10 mouse cellular contexts compared by ENCODE assay signal in genomic region chr4:62833944-62834343, GRCm38 (mm10).
DNase-seq lines count a peak whose midpoint lies in the region; ATAC-seq lines count a peak whose summit lies in the region.
"Had no signal": no experiment of that assay in that cellular context is flagged by ENCODE, and none has a peak within 500 bp of the region (broad histone marks: within the 10 kb centered on the region; RNA-seq: fewer than 3 reads in every experiment).

No protein-coding gene starts in this region.

- no peaks in the 10 kb centered on the region for H3K36me3 ChIP-seq in hindbrain, embryonic 14.5 days (replicated peaks; ENCODE audit: control insufficient read depth, insufficient read depth)
- H3K36me3 ChIP-seq: embryonic facial prominence, embryonic 13.5 days had no signal

- peak; percentile 12 to 38 for DNase-seq in frontal cortex, postnatal 10 days (ENCODE audit: low spot score in 2 of 2)
- DNase-seq in frontal cortex, postnatal 25 days (ENCODE audit: low spot score in 2 of 2): no peak
- peak; percentile 66 for DNase-seq in testis, postnatal 10 days (ENCODE audit: low spot score)
- DNase-seq in testis, postnatal 14 days (ENCODE audit: low spot score): no peak
- DNase-seq in hindbrain, embryonic 14.5 days (ENCODE audit: low spot score): peak; percentile 72
- peak; percentile 11 to 26 for DNase-seq in left cerebral cortex, postnatal 25 days (ENCODE audit: low spot score in 2 of 2)
- DNase-seq in retina, embryonic 14.5 days (ENCODE audit: low spot score): peak; percentile 20

- no peak overlapping the region; the same call in 1 of the 2 replicates for H3K27ac ChIP-seq in hindbrain, embryonic 14.5 days
- H3K27ac ChIP-seq: embryonic facial prominence, embryonic 13.5 days; liver, embryonic 14.5 days had no signal

- peaks cover 5% of the 10 kb centered on the region; the same call in 1 of the 2 replicates for H3K4me1 ChIP-seq in hindbrain, embryonic 14.5 days (replicated peaks; ENCODE audit: control insufficient read depth, insufficient read depth, low read length)

- no peaks in the 10 kb centered on the region for H3K27me3 ChIP-seq in hindbrain, embryonic 14.5 days (ENCODE audit: control insufficient read depth, insufficient read depth, low read length)
- H3K27me3 ChIP-seq: embryonic facial prominence, embryonic 13.5 days had no signal

- H3K4me3 ChIP-seq in hindbrain, embryonic 14.5 days (replicated peaks; ENCODE audit: low read length): no peak overlapping the region
- H3K4me3 ChIP-seq: embryonic facial prominence, embryonic 13.5 days had no signal

- H3K4me2 ChIP-seq in hindbrain, embryonic 14.5 days (replicated peaks): no peak overlapping the region; the same call in 1 of the 2 replicates
- H3K4me2 ChIP-seq: embryonic facial prominence, embryonic 13.5 days had no signal

- intact Hi-C loops in left cerebral cortex, postnatal 25 days (cut with DNase I): no loop called here

- H3K9ac ChIP-seq in hindbrain, embryonic 14.5 days: no peak overlapping the region
- H3K9ac ChIP-seq: embryonic facial prominence, embryonic 13.5 days; liver, embryonic 14.5 days had no signal

- peak; percentile 89 for ATAC-seq in hindbrain, embryonic 14.5 days (ENCODE audit: low FRiP score)
- ATAC-seq in activated CD4-positive, CD25-positive, alpha-beta regulatory T cell, adult 4 months: no peak

- no peaks in the 10 kb centered on the region for H3K9me3 ChIP-seq in hindbrain, embryonic 14.5 days (ENCODE audit: control insufficient read depth, low read length)
- H3K9me3 ChIP-seq: embryonic facial prominence, embryonic 13.5 days had no signal

- 11% methylated on average over 7 of the region's 7 CpGs for WGBS in hindbrain, embryonic 14.5 days

Comparison
In these comparisons a context has a peak if more than half of its experiments do, and no peak if none do; other contexts are left out.
1. DNase-seq: peak in frontal cortex, postnatal 10 days (2 of 2), testis, postnatal 10 days (single experiment), hindbrain, embryonic 14.5 days (single experiment), left cerebral cortex, postnatal 25 days (2 of 2) and retina, embryonic 14.5 days (single experiment); none in frontal cortex, postnatal 25 days (0 of 2) and testis, postnatal 14 days (single experiment).